Mouse (Mus musculus) spleen, embryonic (tissue): ENCODE data around the gene Gm20388.

ENCODE experiments used
- CTCF ChIA-PET: fragments of 350-600 bp; sonication (Branson Sonifier 250); formaldehyde crosslinking; loops from one replicate; lab custom pipeline; 2022; lab: Charles Lee

Gm20388 gene

DNA sequence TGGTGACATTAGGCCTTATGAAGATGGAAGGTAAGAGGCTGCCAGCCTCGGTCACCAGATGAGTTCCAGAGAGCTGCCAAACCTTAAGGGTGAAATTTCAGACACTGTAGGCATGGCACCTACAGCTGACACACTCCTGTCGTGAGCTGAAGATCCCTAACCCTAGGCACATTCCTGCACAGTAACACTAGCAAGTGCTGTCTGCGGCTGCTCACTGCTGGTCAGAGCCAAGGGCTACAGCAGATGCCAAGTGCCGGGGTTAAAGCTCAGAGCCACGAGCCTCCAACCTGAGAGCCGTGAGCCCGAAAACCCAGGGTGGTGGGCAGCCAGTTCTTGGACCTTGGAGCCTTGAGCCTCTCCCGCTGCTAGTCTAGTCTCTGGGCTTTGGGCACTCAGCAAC, 2033.1 kb downstream of the Gm20388 start:
- CTCF ChIA-PET: interaction anchor here (0.7 kb wide), 1 partner anchor 22 kb away, joined by 3 read pairs; no protein-coding TSS in a partner anchor

DNA sequence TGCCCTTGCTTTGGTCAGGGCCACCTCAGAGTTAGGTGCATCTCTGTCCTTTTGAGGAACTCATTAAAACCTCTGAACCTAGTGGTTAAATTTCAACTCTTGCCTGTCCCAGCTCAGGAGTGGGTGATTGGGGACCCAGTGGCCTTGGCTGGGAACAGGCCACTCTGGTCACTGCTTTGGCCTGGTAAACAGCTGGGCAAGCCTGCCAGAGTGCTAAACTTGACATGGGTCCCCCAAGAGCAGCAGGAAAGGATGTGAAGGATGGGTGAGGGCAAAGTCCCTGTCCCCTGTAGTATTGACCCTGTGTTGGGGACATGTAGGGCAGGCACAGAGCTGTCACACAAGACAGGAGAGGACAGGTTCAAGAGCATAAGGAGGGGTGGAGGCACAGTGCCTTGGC, 2034.2 kb downstream of the Gm20388 start, which contains the start of gene Car5a:
Car5a (minus strand) TSS at position 74 of the 400 bp plus-strand sequence.
- CTCF ChIA-PET: no interaction called here

DNA sequence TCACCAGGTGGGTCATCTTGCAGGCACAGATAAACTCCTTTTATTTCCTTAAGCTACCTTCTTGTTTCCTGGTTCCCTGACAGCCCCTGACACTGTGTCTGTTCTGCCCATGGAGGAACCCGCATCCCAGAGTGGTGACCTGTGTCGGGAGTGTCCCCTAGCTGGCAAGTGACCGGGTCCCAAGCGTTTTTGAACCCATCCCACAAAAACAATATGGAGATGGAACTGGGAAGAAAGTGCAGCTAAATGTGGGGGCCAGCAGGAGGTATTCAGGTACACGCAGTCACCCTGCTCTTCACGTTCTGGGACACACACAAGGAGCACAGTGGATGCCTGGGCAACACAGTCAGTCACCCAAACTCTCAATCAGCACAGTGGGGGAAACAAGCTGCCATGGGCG, 2035.7 kb downstream of the Gm20388 start:
- CTCF ChIA-PET: no interaction called here

DNA sequence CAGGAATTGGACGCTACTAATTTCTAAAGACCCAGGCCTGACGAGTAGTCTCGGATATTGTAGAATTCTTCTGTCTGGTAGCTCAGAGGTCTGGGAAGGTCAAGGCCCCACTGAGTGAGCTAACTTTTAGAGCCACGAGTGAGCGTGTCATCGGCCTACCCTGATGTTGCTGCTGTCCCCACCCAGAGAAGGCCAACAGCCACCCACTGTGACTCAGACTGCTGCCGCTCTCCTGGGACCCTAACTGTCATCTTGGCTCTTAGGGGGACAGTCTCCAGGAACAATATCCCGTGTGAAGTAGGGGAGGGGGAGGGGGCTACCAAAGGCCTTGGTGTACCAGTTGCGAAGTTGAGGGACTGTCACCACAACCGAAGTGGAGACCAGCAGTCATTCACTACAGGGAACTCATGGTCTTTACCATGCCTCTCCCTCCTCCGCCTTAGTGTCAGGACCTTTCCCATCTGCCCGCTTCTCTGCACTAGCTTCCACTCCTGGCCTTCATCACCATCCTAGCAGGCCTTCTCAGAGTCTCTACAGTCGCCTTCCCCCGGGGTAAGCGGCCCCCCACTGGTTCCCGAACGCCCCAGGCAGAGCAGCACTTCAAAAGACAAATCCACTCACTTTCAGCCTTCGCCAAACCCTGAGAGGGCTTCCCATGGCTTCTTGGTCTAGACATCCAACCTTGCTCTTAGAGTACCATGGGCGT, 2036.6 kb downstream of the Gm20388 start:
- CTCF ChIA-PET: no interaction called here

DNA sequence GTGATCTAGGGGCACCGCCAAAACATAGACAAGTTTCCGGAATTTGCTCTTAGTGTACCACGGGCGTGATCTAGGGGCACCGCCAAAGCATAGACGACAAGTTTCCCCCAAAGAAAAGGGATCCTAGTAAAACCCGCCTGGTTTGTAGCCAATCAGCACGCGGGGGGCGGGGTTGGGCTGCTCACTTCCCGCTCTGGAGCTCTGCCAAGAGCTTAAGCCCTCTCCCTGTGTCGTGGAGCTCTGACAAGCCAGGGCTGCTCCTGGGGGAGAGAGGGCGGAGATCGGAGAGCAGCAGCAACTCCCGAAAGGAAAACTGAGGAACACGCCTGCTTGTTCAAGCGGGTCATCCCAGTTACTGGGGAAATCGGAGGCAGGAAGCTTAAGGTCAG, 2037.1 kb downstream of the Gm20388 start:
- CTCF ChIA-PET: no interaction called here

DNA sequence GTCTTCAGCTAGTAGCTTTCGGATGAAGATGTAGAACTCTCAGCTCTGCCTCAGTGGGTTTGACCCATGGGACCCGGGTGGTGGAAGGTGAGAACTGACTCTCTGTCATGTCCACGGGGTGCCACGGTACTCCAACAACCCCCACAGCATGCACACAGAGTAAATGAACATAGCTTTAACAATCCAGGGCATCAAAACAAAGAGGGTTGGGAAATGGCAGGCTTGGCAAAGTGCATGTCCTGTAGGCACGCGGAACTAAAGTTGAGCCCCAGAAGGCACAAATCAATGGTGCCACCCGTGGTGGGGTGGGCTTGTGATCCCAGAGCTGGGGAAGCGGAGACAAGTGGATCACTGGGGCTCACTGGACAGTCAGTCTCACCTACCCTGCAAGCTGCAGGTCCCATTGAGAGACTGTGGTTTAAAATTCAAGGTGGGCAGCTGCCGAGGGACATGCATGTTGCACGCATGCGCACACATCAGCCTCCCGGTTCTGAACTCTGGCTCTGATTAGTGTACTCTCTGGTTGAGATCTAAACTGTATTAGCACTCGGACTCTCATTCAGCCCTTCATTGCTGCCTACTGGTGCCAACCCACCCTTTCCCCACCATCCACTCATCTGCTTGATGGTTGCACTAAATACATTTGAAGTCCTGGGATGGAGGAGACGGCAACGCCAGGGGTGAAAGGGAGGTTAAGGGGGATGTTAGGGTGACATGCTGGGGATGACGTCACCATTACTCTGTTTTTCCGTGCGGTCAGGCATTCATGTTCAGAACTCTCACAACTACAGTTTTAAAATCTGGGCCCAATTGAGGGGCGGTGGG, 2037.9 kb downstream of the Gm20388 start:
- CTCF ChIA-PET: no interaction called here

DNA sequence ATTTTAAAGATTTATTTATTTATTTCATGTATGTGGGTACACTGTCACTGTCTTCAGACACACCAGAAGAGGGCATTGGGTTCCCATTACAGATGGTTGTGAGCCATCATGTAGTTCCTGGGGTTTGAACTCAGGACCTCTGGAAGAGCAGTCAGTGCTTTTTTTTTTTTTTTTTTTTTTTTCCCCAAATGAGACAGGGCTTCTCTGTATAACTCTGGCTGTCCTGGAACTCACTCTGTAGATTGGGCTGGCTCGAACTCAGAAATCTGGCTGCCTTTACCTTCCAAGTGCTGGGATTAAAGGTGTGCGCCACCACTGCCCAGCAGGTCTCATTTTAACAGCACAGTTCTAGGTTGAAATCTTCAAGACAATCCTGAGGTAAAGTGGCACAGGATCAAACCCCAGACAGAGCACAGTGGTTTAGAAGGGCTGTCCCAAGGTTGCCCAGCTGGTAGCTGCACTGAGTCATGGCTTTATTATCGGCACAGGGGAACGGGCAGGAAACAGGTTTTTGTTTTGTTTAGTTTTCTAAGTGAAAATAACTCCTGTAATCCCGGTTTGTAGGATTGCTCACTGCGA, 2038.7 kb downstream of the Gm20388 start, which contains the start of gene Banp:
Banp (plus strand) TSS at position 529 of the 579 bp plus-strand sequence.
- CTCF ChIA-PET: no interaction called here

DNA sequence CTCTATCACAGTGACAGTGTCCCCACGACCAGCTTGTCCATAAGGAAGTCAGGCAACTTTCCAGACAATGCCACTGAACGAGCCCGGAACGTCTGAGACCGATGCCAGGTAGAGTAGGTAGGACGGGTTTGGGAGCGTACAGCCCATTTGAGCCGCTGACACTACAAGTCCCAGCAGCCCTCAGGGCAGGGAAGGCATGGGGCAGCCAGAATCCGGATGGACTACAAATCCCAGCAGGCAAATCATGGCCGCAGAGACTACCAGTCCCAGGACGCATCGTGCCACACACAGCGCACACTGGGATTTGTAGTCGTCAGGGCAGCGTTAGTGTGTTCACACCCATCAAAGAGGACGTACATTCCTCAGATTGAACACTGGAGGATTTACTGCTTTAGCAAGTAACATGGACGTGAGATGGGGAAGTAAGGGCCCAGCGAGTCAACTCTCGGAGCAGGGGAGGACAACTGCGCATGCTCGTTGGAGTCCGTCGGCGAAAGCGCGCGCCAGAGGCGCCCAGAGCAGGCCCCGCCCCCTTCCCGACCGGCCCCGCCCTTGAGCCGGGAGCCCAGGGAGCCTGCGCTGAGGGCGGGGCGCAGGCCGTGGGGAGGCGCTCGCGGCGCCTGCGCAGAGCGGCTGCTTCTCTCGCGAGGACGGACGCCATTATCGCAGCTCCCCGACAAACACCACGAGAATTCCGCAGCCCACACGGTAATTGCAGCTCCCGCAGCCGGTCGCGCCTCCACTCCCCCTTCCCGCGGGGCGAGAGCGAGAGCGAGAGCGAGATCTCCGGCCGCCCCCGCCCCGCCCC, 2039.5 kb downstream of the Gm20388 start:
- CTCF ChIA-PET: interaction anchor here (0.5 kb wide), 1 partner anchor 21 kb away, joined by 4 read pairs; no protein-coding TSS in a partner anchor

DNA sequence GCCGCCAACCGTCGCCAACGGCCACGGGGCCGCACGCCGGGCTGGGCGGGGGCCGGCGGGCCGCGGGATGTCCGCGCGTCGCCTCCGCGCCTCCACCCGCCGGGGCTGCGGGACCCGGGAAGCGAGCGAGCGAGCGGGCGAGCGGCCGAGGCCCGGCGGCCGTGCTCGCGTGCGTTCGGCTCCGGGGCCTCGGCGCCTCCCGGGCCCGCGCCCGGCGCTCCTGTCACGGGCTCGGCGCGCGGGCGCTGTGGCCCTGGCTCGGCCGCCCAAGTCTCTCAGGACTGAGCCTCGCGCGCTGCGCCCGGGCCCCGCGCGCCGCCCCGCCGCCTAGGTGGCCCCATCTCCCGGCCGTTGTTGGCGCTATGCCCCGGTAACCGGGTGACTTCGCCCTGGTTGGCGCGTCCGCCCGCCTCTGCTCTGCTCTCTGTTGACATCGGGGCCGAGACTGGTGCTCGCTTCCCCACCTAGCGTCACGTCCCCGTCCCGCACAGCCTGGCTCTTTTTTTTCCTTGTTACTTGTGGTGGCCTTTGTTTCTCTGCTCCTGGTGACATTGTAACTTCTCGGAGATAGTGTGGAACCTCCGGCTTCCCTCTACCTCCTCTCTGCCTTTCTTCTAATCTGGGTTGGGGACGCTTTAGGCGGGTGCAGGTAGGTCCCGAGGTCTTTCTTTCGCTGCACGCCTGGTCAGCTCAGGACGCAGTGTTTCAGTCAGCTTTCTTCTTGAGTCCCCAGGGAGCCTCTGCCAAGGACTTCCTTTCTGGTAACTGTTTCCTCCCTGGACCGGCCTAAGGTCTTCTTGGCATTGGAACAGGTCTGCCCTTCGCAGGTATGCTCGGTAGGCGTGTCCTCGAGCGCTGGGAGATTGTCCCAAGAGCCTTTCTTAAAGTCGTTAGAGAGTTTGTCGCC, 2040.4 kb downstream of the Gm20388 start:
- CTCF ChIA-PET: no interaction called here

DNA sequence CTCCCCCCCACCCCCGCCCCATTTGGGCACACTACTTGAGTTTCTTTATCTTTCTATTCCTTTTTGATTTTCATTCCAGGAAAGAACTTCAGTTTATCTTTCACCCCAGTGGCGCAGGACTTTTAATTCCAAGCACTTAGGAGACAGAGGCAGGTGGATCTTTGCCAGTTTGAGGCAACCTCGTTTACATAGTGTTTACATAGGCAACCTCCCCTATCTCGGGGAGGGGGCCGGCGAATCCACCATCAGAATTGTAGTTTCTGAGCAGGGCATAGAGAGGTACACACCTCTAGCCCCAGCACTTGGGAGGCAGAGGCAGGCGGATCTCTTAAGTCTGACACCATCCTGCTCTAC, 2041.0 kb downstream of the Gm20388 start:
- CTCF ChIA-PET: no interaction called here

DNA sequence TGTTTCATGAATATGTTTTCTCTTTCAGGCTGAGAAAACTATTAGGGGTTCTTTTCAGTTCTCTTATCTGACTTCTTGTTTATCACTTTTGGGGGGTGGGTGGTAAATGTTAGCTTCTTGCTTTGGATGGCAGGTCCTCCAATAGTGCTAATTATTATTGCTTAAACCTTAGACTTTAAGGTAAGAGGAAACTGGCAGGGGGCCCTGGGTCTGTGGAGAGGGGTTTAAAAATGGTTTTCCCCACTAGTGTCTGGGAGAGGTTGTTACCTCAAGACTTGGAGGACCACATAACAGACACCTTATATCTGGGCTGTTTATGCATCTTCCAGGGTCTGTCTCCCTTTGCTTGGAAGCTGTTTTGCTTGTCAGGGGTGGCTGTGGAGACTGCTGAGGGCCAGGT, 2041.5 kb downstream of the Gm20388 start:
- CTCF ChIA-PET: no interaction called here

DNA sequence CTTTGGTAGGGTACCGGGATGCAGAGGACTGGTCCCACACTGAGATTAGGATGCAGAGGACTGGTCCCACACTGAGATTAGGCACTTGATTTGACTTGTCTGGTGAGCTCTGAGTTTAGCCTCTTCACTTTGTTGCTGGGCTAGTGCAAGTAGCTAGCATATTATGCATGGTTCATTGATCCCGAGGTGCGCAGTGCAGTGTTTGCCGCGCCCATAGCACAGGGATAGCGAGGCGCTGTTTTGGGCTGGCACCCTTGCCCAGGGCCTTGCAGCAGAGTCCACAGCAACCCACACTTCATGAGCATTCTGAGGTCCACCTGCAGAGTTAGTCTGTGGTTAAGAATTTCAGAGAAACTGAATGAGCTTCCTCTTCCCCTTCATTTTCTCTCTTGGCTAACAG, 2042.2 kb downstream of the Gm20388 start:
- CTCF ChIA-PET: no interaction called here

DNA sequence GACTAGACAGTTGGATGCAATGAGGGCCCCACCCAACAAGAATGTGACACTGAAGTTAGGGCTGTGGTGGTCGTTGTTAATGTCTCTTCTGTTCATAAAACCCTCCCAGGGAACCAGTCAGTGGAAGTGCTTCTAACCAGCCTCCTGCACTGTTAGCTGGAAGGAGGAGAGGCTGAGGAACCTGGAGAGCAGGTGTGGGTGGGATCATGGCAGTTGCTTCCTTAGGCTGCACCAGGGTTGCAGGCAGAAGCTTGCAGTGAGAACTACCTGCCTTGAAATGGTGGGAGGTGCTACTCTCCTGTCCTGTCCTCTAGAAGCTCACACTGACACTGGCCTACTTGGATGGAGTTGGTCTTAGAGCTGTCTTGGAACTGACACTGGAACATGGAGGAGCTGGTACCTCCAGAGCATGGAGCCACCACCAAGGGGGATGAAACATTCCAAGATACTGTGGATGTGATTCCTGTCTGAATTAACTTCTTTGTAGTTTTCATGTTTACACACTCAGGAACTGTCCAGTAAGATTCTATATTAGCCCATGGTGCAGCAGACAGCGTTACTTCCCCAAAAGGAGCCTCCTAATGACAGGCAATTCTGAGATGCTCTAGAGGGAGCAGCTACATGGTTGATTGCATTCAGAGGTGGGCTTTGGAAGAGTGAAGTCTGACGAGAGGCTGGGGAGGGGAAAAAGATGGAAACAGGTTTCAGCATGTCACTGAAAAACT, 2043.3 kb downstream of the Gm20388 start:
- CTCF ChIA-PET: no interaction called here

DNA sequence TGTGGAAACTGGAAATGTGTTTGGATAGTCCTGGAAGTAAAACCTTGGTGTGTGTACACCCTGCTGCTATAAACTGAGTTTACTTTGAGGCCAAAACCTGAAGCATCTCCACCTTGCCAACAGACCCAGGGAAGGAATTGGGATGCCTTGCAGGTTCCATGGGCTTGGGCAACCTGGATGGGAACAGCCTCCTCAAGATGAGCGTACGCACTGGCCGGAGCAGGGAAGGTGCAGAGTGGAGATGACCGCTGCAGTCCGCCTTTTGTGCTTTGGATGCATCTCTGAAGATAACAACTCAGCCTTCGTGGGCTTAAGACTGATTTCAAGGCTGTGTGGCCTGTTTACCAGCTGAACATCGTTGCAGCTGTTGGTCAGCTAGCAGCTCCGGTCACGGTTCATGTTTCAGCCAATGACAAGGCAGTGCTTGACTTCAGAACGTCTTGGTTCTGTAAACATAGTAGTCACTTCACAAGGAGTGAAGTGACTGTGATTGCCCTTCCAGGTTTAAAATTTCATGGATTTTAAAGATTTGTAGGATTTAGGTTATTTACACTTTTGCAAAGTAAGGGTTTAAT, 2044.4 kb downstream of the Gm20388 start:
- CTCF ChIA-PET: no interaction called here

DNA sequence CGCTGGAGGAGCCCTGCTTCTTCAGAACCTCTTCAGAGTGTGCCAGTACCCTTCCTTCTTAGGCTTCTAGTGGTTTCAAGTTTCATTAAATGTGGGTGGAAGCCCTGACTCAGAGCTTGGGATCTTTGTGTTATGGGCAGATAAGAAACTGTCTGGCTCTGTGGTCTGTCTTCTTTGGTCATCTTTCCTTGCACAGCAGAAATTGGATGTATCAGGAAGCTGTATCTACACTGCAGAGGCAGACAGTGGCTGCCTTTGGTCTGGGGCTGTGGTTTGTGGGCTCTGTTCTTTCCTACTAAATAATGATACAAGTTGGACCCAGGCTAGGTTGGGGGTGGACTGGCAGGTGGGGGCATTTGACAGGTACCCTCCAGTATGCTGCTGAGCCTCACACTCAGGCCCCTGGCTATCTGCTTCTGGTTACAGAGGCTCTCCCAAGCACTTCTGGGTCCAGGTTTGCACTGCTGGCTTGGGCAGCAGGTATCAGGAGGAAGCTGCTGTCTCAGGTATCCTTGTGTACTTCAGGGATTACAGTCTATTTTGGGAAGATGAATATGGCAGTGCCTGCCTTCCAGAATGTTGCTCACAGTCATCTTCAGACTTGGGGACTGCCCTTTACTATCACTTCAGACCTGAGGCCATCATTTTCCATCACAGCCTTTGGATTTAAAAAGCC, 2045.3 kb downstream of the Gm20388 start:
- CTCF ChIA-PET: no interaction called here

DNA sequence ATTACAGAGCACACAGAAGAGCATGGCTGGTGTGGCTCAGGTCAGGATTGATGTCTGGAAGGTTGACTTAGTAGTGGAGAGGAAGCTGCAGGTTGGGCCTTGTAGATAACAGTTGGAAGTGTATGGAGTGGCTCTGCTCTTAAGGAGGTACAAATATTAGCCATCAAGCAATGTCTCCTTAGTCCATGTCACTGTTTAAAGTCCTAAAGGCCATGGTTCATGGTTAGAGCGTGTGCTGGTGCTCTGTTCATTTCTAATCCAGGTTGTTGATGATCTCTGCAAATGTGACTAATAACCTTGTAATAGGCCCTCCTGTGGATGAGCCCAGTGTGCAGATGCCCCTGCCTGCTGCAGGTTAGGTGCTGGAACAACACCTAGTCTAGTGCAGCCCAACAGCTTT, 2047.8 kb downstream of the Gm20388 start:
- CTCF ChIA-PET: no interaction called here

DNA sequence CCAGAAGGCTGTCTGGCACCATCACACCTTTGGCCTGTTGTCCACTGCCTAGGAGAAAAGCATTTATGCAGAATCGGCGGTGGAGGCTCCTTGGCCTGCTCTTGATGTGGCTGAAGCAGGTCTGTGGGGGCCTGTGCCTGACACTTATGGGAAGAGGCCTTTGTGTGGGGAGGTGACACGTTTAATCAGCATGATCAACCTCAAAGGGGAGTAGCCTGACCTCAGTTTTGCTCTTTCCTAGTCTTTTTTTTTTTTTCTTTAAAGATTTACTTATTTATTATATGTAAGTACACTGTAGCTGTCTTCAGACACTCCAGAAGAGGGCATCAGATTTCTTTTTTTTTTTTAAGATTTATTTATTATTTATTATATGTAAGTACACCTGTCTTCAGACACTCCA, 2052.3 kb downstream of the Gm20388 start:
- CTCF ChIA-PET: interaction anchor here (1.5 kb wide), 1 partner anchor 15 kb away, joined by 4 read pairs; no protein-coding TSS in a partner anchor

DNA sequence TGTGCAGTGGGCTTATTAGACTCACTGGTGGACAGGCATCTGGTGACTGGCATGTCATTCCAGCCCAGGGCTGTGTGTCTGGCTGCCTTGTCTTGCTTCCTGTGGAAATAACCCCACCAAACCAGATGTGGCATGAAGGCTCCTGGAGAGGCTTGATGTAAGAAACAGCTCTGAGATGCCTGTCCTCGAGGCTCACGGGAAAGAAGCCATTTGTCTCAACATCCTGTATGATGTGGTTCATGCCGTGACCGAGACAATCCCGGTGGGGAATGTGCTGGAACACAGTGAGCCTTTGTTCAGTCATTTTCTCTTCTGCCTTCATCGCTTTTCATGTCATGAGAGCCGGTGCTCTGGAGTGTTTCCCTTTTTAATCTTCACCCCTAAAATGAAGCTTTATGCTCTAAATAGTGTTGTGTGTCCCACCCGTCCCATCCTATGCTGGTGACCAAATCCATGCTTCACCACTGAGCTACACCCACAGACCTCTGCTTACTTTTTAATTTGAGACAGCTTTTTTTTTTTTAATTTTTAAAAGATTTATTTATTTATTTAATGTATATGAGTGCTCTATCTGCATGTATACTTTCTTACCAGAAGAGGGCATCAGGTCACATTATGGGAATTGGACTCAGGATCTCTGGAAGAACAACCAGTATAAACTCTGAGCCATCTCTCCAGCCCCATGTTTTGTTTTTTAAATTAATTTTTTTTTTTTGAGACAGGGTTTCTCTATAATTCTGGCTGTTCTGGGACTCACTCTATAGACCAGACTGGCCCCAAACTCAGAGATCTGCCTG, 2054.3 kb downstream of the Gm20388 start:
- CTCF ChIA-PET: interaction anchor here (1.0 kb wide), 1 partner anchor 14 kb away, joined by 3 read pairs; no protein-coding TSS in a partner anchor
